Mouse (Mus musculus): ENCODE data around the gene Chrnb2.

The Chrnb2 gene

GRCm38 (mm10) chr3:89774236-89774960, 10.0 kb upstream of the Chrnb2 start:
- DNase-seq: peak; percentile 22

DNA sequence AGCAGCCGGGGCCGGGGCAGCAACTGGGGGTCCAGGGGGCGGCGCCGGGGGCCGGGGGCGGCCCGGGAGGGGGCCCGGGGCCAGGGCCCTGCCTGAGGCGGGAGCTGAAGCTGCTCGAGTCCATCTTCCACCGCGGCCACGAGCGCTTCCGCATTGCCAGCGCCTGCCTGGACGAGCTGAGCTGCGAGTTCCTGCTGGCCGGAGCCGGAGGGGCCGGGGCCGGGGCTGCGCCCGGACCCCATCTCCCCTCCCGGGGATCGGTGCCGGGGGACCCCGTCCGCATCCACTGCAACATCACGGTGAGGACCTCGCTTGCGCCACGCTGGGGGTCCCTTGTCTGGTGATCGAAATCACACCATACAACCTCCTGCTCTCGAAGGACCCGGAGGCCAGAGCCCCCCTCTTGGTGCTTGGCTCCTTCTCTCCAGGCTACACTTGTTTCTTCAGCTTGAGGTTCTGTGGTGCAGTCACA, 9.3 kb upstream of the Chrnb2 start:
- DNase-seq: no peak

DNA sequence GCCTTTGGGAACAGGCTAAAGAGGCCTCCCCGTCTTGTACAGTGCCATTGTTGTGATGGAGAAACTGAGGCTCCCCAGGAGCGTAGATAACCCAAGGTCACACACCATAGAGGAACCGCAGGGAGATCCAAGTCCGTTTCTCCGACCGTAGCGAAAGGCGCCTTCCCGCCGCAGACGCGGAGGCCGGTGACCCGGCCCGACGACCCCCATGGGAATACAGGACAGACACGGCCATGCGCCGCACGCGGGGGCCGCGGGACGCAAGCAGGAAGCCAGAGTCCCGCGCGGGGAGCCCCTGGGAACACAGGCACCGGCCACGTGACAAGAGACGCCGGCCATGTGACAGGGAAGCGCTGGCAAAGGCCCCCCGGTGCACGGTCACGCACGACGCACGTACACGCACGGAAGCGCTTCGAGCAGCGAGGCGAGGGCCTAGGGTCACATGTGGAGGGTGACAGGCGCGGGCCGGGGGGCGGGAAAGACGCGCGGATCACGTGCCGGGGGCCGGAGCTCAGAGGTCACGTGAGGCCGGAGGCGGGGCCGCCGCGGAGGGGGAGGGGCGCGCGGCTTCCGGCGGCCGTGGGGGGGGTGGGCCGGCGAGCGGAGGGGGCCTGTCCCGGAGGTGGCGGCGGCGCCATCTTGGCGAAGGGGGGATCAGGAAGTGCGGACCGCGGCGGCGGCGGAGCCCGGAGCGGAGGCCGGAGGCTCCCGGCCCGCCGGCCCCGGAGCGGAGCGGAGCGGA, 8.7 kb upstream of the Chrnb2 start, which contains the start of gene Ube2q1:
TSS of gene Ube2q1 (plus strand) at position 649 of the 742 bp plus-strand sequence.
- DNase-seq: peak; percentile 95

GRCm38 (mm10) chr3:89772588-89772967, 8.1 kb upstream of the Chrnb2 start:
- DNase-seq: peak; percentile 84

DNA sequence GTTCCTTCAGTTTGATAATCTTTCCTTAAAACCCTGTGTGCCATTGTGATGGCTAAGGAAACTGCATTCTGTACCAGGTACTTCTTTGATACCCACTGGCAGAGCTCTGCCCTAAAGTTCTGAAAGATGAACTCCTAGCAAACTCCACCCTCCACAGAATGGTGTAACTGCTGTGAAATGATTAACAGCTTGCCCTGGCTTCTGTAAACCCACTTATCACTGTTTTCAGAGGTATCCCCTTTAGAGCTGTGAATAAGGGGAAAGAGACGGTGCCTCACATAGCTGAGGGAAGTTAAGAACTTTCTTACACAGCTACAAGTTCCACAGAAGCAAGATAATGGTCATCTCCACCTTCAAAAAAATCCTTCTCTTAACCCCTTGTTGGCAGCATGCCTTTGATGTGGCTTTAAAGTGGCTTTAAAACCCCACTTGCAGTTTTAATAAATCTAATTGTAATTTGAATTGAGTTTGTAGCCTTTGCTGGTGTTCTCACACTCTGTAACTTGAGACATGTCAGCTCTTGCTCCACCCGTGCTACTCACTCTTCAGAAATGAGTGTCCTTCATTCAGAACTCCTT, 6.1 kb upstream of the Chrnb2 start:
- DNase-seq: no peak

- DNase-seq: no peak
Observed at GRCm38 (mm10) chr3:89769584-89769983, 5.2 kb upstream of the Chrnb2 start.

DNA sequence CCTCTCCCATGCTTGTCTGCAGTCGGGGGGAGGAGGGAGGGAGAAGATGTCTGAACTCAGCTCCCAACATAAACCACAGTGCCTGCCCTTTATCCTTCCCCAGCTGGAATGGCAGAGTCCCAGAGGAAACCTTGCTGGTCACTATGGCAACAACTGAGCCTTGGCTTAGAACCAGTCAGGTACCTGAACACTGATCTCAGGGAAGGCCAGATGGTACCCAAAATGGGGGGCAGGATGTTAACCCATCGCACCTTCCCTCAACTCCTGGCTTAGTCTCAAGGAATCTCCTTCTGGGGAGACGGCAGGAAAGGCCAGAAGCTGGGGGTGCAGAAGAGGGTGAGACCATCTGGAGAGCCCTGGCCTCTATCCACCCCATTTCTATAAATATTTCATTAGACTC, 4.6 kb downstream of the Chrnb2 start:
- no peak for DNase-seq

DNA sequence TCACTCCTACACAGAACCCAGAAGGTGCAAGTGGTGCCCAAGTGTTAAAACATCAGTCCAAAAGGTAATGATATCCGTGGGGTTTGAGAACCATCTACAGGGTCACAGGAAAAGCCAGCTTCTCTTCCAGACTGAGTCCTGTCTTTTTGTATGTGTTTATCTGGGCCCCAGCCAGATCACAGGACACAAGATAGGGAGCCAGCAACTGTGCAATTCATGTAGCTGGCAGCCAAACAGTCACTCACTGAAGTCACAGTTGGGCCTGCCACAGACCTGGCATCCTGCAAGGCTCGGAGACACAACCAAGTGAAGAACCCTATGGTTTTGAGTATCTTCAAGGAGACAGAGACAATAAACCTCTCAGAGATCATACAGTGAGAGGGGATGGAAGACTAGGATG, 6.6 kb downstream of the Chrnb2 start:
- no peak for DNase-seq

DNA sequence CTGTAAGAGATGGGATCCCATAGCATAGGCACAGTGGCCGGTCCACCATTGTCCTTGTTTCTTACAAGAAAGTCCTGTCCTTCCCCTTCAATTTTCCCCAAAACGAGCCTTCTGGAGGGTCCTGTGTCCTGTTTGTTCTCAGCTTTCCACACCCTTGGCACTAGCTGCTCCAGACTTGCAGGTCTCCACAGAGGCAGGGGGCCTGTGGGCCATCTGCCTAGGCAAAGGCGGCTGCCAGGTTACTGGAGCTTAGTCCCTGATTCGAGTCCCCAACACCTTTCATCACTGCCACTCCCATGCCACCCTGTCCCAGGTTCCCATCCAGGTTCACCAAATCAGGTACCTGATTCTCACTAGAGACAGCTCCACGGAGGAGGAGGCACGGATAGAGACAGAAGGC, 9.1 kb downstream of the Chrnb2 start:
- DNase-seq: no peak

DNA sequence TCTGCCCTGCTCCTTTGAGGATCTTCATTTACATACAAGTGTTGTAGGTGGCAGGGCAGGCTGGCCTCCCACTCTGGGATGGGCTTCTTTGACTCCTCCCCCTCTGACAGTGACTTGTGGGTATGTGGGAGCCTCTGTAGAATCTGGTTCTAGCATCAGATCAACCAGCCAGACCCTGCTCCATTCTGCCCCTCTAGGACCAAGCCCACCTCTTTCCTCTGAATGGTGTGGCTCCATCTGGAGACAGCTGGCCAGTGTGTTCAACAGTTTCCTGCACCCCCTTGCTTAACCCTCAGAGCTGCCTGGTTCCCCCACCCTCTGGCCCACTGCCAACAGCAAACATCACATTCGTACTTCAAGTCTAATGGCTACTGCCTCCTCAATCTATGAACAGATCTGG, 12.1 kb downstream of the Chrnb2 start:
- no peak for DNase-seq

GRCm38 (mm10) chr3:89738509-89738908, 25.9 kb downstream of the Chrnb2 start:
- DNase-seq: no peak

DNA sequence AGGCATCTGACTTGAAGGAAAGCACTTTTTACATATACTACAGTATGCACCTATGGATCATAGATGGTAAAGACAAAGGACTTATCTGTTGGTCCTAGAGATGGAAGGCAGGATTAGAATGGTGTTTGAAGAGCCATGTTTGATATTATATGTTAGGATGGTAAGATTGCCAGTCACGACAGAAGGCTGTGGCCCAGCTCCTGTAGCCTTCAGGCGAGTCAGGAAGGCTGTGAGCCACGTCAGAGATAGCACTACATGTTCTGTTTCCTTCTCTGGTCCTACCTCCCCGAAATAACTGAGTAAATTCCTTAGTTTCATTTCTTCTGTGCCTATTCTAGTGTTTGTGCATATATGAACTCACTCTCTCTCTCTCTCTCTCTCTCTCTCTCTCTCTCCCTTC, 32.3 kb downstream of the Chrnb2 start:
- no peak for DNase-seq

DNA sequence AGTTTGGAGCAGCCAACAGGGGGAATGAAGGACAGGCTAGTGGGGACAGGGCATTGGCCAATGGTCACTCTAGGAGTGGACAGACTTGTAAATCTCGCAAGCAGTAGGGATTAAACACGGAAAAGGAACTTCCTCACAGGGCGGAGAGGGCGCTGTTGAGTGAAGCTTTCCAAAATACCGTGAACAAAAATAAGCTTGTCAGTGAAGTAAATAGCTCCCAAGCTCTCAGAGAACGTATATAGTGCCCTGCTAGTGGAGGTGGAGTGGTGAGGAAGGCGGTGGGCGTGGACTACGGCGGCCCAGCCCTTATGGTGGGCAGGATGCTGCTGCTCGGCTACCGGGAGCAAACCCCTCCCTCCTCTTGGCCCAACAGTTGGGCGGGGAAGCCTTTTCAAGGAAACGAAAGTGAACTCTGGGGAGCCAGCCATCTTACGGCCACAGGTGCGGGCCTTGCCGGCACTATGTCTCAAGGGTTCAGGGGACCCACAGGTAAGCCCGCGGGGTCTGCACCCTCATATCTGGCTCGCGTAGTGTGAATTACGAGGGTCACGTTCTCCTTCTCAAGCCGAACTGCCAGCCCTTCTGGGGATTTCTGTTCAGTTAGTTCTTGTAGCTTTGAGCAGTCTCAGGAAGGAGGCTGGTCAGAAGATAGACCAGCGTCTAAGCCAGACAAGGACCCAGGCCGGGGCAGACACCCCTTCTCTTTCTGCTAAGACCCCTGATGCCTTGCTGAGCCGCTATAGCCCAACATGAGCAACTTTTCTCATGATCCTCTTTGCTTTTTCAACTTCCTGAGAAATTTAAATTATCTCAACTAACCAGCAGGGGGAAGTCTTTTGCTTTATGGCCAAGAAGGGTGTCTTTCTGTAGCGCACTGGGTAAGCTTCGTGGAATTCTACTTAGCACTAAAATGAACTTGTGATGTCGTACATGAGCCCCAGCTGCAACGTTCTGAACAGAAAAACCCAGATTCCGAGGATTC, 33.8 kb downstream of the Chrnb2 start:
- peak; percentile 91 for DNase-seq

DNA sequence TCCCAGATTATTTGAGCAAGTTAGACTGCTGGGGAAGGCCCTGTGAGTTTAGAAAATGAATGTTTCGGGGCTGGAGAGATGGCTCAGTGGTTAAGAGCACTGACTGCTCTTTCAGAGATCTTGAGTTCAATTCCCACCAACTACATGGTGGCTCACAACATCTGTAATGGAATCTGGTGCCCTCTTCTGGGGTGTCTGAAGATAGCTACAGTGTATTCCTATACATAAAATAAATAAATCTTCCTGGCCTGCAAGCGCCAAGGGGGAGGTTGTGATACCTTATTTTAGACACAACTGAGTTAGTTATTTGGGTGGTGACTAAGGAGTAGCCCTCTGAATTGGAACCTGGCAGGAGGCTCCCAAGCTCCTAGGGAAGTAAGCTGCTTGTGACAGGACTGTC, 35.6 kb downstream of the Chrnb2 start:
- no peak for DNase-seq

DNA sequence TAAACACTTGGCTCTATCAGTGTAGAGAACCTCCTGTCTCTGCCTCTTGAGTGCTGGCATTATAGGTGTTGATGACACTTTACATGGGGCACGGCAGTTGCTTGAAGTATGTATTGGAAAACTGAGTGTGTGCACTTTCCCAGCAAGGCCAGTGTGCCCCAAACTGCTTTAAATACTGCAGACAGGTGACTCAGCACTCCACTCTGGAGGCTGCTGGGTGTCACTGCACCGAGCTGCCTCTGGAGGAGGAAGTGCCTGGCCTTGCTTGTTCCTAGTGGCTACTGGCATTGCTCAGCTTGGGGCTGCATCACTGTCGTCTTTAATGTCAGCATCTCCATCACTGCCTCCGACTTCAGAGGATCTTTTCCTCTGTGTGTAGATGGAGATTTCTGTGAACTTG, 37.4 kb downstream of the Chrnb2 start:
- DNase-seq: peak; percentile 38

GRCm38 (mm10) chr3:89723400-89724084, 40.9 kb downstream of the Chrnb2 start:
- no peak for DNase-seq

GRCm38 (mm10) chr3:89722032-89722431, 42.4 kb downstream of the Chrnb2 start:
- DNase-seq: no peak

DNA sequence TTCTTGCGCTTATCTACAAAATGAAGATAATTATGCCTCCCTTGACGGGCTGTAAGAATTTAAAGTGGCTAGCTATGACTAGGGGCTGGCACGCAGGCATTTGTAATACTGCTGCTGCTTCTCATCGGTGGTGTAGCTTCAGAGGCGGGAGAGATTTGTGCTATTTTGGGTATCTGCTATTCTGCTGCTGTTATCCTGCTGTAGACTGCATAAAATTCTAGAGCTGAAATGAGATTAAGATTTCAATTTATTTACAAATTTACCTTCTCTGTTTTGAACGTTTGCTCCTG, 48.5 kb downstream of the Chrnb2 start:
- DNase-seq: no peak

- peak; percentile 42 for DNase-seq
Observed at GRCm38 (mm10) chr3:89715207-89715966, 49.0 kb downstream of the Chrnb2 start.

DNA sequence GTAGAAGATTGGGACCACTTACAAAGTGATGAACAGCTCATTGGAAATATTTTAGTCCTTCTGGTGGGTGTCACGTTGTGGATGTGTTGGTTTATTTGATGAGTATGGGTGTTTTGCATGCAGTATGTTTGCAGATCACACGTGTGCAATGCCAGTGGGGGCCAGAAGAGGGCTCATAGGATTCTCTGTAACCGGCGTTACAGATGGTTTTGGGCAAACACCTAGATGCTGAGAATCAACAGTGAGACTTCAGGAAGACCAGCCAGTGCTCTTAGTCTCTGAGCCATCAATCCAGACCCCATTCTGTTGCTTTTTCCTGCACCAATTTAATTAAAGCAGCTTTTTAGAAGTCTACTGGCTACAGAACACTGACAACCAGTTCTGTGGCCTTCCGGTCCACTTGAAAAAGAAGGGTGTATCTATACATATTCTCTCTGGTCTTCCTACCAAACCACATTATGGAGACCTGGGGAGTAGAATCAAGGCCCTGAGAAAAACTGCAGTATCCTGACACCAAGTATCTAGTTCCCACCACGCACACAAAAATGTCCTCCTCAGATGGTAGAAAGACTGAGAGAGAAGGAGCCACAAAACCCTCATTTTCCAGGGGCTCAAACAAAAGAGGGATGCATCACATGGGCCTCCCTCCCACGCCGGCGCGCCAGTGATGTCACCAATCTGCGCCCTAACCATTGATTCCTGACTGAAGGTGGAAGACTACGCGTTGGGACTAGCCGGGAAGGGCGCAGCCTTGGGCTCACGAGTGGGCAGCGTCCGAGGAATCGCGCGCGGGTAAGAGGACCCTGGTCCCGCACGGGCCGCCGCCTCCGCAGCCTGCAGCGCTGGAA, 49.8 kb downstream of the Chrnb2 start, which contains the start of gene Adar:
TSS of gene Adar (plus strand) at position 664 of the 848 bp plus-strand sequence.
- DNase-seq: peak; percentile 71

All from kidney, adult 18-20 months (tissue).